Mouse (Mus musculus) left cerebral cortex, adult 18-20 months (tissue): ENCODE data around the gene Qrich2. TPM values are rescaled to one million over a fixed set of nuclear protein-coding genes. Genes with fewer than 3 reads are reported as not detected.
A peak's percentile ranks its signal among the peaks of the same experiment; 100 is the strongest.
"Not testable (repeated sequence)": the region's sequence is repeated elsewhere in the genome, so short reads cannot be mapped to it uniquely, and the experiment has no call there.

ENCODE experiments used
- DNase-seq, 2 experiments: peaks; one replicate each; pipeline ENCODE4 v3.0.0; 2021 to 2022; ENCODE audit warnings: low spot score in 2 of 2, mixed read lengths in 1 of 2
- long read RNA-seq, 2 experiments: library from polyadenylated mRNA; stranded (forward); transcript quantifications; one replicate each; pipeline ENCODE4 v2.0.0; 2021
- total RNA-seq, 2 experiments: library from RNA; stranded (reverse); gene quantifications; 2 replicates each; pipeline ENCODE4 v1.2.3; 2021

The Qrich2 gene
- total RNA-seq = under 1 TPM in 1 of 2 experiments, not detected in 1; 0.05 TPM
- long read RNA-seq, experiment 1 = 0 reads
- long read RNA-seq, experiment 2 = 0 reads

GRCm38 (mm10) chr11:116466141-116466540, at the start of gene Qrich2:
Qrich2 (minus strand) TSS chr11:116466241.
- DNase-seq = no peak

GRCm38 (mm10) chr11:116515330-116516020, 49.4 kb upstream of the Qrich2 start:
- DNase-seq = no peak

- no peak for DNase-seq
Measured at GRCm38 (mm10) chr11:116513531-116514038, 47.5 kb upstream of the Qrich2 start.

- no peak for DNase-seq
Measured at GRCm38 (mm10) chr11:116512987-116513386, 46.9 kb upstream of the Qrich2 start.

- DNase-seq = no peak
Measured at GRCm38 (mm10) chr11:116512154-116512553, 46.1 kb upstream of the Qrich2 start.

- no peak for DNase-seq
Measured at GRCm38 (mm10) chr11:116511301-116511868, 45.3 kb upstream of the Qrich2 start.

- DNase-seq = no peak
Measured at GRCm38 (mm10) chr11:116508689-116509088, 42.6 kb upstream of the Qrich2 start.

- DNase-seq = no peak
Measured at GRCm38 (mm10) chr11:116506151-116506875, 40.3 kb upstream of the Qrich2 start.

- no peak for DNase-seq
Measured at GRCm38 (mm10) chr11:116505573-116505972, 39.5 kb upstream of the Qrich2 start.

- DNase-seq = no peak
Measured at GRCm38 (mm10) chr11:116504516-116504915, 38.5 kb upstream of the Qrich2 start.

GRCm38 (mm10) chr11:116501005-116501746, 35.1 kb upstream of the Qrich2 start:
- DNase-seq = no peak

- no peak for DNase-seq
Measured at GRCm38 (mm10) chr11:116499018-116499417, 33.0 kb upstream of the Qrich2 start.

GRCm38 (mm10) chr11:116498596-116498995, 32.6 kb upstream of the Qrich2 start:
- no peak for DNase-seq

- DNase-seq = no peak
Measured at GRCm38 (mm10) chr11:116497313-116497712, 31.3 kb upstream of the Qrich2 start.

- DNase-seq = peak; percentile 80 to 83
Measured at GRCm38 (mm10) chr11:116494474-116495174, 28.6 kb upstream of the Qrich2 start.

GRCm38 (mm10) chr11:116493795-116494252, 27.8 kb upstream of the Qrich2 start, which contains the start of gene Prpsap1:
Prpsap1 (minus strand) TSS chr11:116494202.
- DNase-seq = peak in 1 of 2 experiments; percentile 40

- no peak for DNase-seq
Measured at GRCm38 (mm10) chr11:116493191-116493590, 27.1 kb upstream of the Qrich2 start.

- DNase-seq = not testable (repeated sequence)
Measured at GRCm38 (mm10) chr11:116492507-116492906, 26.5 kb upstream of the Qrich2 start.

GRCm38 (mm10) chr11:116491338-116491737, 25.3 kb upstream of the Qrich2 start:
- DNase-seq = no peak
